Mouse (Mus musculus): ENCODE results near the gene Hmgcll1.
"Not testable (repeated sequence)": the region's sequence is repeated elsewhere in the genome, so short reads cannot be mapped to it uniquely, and the experiment has no call there.

Gene Hmgcll1

GRCm38 (mm10) chr9:76061492-76061891 lies 46.8 kb downstream of the Hmgcll1 start:
- DNase-seq, result no peak

GRCm38 (mm10) chr9:76064164-76064563 lies 49.5 kb downstream of the Hmgcll1 start:
- DNase-seq, result no peak

- no peak for DNase-seq
Observed at GRCm38 (mm10) chr9:76091561-76091960, 76.9 kb downstream of the Hmgcll1 start.

GRCm38 (mm10) chr9:76097221-76097620 lies 82.6 kb downstream of the Hmgcll1 start:
- no peak for DNase-seq

GRCm38 (mm10) chr9:76099981-76100380 lies 85.3 kb downstream of the Hmgcll1 start:
- no peak for DNase-seq

GRCm38 (mm10) chr9:76104416-76104815 lies 89.8 kb downstream of the Hmgcll1 start:
- DNase-seq, result not testable (repeated sequence)

GRCm38 (mm10) chr9:76104846-76105245 lies 90.2 kb downstream of the Hmgcll1 start:
- DNase-seq, result no peak

GRCm38 (mm10) chr9:76122888-76123287 lies 108.2 kb downstream of the Hmgcll1 start:
- DNase-seq, result peak; percentile 59 to 72

- no peak for DNase-seq
Observed at GRCm38 (mm10) chr9:76124249-76124648, 109.6 kb downstream of the Hmgcll1 start.

GRCm38 (mm10) chr9:76129353-76129752 lies 114.7 kb downstream of the Hmgcll1 start:
- DNase-seq, result no peak

GRCm38 (mm10) chr9:76134042-76134441 lies 119.4 kb downstream of the Hmgcll1 start:
- no peak for DNase-seq

GRCm38 (mm10) chr9:76138378-76139109 lies 123.9 kb downstream of the Hmgcll1 start:
- DNase-seq, result no peak

- no peak for DNase-seq
Observed at GRCm38 (mm10) chr9:76145593-76145992, 130.9 kb downstream of the Hmgcll1 start.

GRCm38 (mm10) chr9:76162446-76162845 lies 147.8 kb downstream of the Hmgcll1 start:
- DNase-seq, result no peak

- peak in 1 of 2 experiments; percentile 4 for DNase-seq
Observed at GRCm38 (mm10) chr9:76168355-76168754, 153.7 kb downstream of the Hmgcll1 start.

GRCm38 (mm10) chr9:76172686-76173295 lies 158.1 kb downstream of the Hmgcll1 start:
- no peak for DNase-seq

GRCm38 (mm10) chr9:76179221-76179620 lies 164.6 kb downstream of the Hmgcll1 start:
- DNase-seq, result no peak
